24 mouse cellular contexts compared by ENCODE assay signal in the genomic region with DNA sequence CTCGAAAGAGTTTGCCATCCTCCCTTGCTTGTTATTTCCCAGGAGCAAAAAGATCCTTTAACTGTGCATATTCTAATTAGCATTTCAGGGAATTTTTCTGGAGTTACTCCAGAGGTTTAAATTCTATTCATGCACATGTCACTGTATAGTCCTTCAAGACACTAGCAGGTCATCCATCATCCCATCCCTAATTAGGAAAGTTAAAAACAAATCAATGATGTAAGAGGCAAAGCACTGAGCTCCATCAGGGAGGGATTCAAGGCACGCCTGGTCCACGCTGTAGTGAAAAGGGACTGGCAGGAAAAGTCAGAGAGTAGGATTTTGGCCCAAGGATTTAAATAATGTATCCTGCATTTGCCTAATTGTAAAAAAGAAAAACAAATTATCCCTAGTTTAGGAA.
"Had no signal": no experiment of that assay in that cellular context is flagged by ENCODE, and none has a peak within 500 bp of the region (broad histone marks: within the 10 kb centered on the region; RNA-seq: fewer than 3 reads in every experiment).

No protein-coding gene starts in this region.

- H3K4me1 ChIP-seq: intestine, embryonic 15.5 days; liver, embryonic 12.5 days had no signal

- H3K9ac ChIP-seq: forebrain, postnatal 0 days; heart, embryonic 12.5 days; intestine, embryonic 15.5 days; kidney, embryonic 15.5 days; limb, embryonic 13.5 days; limb, embryonic 15.5 days; liver, embryonic 12.5 days; liver, embryonic 14.5 days had no signal

- ATAC-seq: forebrain, postnatal 0 days; inflammation-experienced regulatory T-cells, adult 6 months; intestine, embryonic 15.5 days; intestine, postnatal 0 days; liver, embryonic 12.5 days had no signal

- H3K9me3 ChIP-seq: heart, embryonic 10.5 days; heart, embryonic 12.5 days; intestine, embryonic 15.5 days; kidney, embryonic 15.5 days; limb, embryonic 13.5 days; limb, embryonic 15.5 days; liver, embryonic 12.5 days had no signal

- DNase-seq: forebrain, postnatal 0 days; gastrocnemius, postnatal 14 days; gastrocnemius, postnatal 36 days; heart, adult 18-20 months; heart, postnatal 10 days; heart, postnatal 4 days; kidney, adult 2 months; kidney, adult 9 months; kidney, postnatal 14 days; kidney, postnatal 36 days; layer of hippocampus, adult 9-11 months; layer of hippocampus, postnatal 36 days; left cerebral cortex, postnatal 4 days had no signal

- H3K36me3 ChIP-seq: heart, embryonic 10.5 days; heart, embryonic 12.5 days; intestine, embryonic 15.5 days; kidney, embryonic 15.5 days; limb, embryonic 13.5 days; limb, embryonic 15.5 days; liver, embryonic 12.5 days had no signal

- H3K4me2 ChIP-seq: heart, embryonic 12.5 days; intestine, embryonic 15.5 days; kidney, embryonic 15.5 days; limb, embryonic 13.5 days; limb, embryonic 15.5 days; liver, embryonic 12.5 days had no signal

- H3K27ac ChIP-seq: heart, embryonic 10.5 days; intestine, embryonic 15.5 days; kidney, embryonic 15.5 days; kidney, postnatal 0 days; limb, embryonic 13.5 days; limb, embryonic 15.5 days; liver, embryonic 12.5 days; liver, embryonic 14.5 days had no signal

- H3K27me3 ChIP-seq: heart, embryonic 12.5 days; intestine, embryonic 15.5 days; kidney, embryonic 15.5 days; limb, embryonic 13.5 days; limb, embryonic 15.5 days; liver, embryonic 12.5 days had no signal

- H3K4me3 ChIP-seq: heart, embryonic 10.5 days; heart, embryonic 12.5 days; intestine, embryonic 15.5 days; kidney, embryonic 15.5 days; limb, embryonic 13.5 days; limb, embryonic 15.5 days; liver, embryonic 12.5 days had no signal
